Mouse (Mus musculus) forebrain, embryonic 16.5 days (tissue): ENCODE data around the gene Sult1d1. TPM values are rescaled to one million over a fixed set of nuclear protein-coding genes. Genes with fewer than 3 reads are reported as not detected.
"Not testable (repeated sequence)": the region's sequence is repeated elsewhere in the genome, so short reads cannot be mapped to it uniquely, and the experiment has no call there.

Source experiments
- ATAC-seq: fragments of 200-750 bp; cut with Nextera tagmentation; 2 replicates; pipeline ENCODE4 v1.8.0; 2017; ENCODE audit warnings: mild to moderate bottlenecking, moderate library complexity
- H3K27ac ChIP-seq: fragments of 300-500 bp; sonication (generic); 2 replicates; pipeline ENCODE4 v1.5.1; 2014; ENCODE audit warnings: low read length, control low read depth
- H3K27me3 ChIP-seq: fragments of 300-500 bp; sonication (generic); replicated peaks from 2 replicates; pipeline ENCODE4 v1.6.1; 2014; ENCODE audit warnings: low read length; ENCODE audit not compliant: control insufficient read depth, insufficient read depth
- H3K36me3 ChIP-seq: fragments of 300-500 bp; sonication (generic); 2 replicates; pipeline ENCODE4 v1.6.1; 2014; ENCODE audit not compliant: control insufficient read depth, insufficient read depth
- H3K4me1 ChIP-seq: fragments of 300-500 bp; sonication (generic); replicated peaks from 2 replicates; pipeline ENCODE4 v1.6.1; 2014; ENCODE audit warnings: low read length; ENCODE audit not compliant: control insufficient read depth, insufficient read depth
- H3K4me2 ChIP-seq: fragments of 300-500 bp; sonication (generic); 2 replicates; pipeline ENCODE4 v1.6.1; 2014; ENCODE audit warnings: mild to moderate bottlenecking, low read length, control low read depth
- H3K4me3 ChIP-seq: fragments of 300-500 bp; sonication (generic); replicated peaks from 2 replicates; pipeline ENCODE4 v1.5.1; 2014; ENCODE audit warnings: mild to moderate bottlenecking, low read length, control low read depth
- H3K9ac ChIP-seq: fragments of 300-500 bp; sonication (generic); replicated peaks from 2 replicates; pipeline ENCODE4 v1.6.1; 2014; ENCODE audit warnings: low read depth, low read length, control low read depth
- H3K9me3 ChIP-seq: fragments of 300-500 bp; sonication (generic); 2 replicates; pipeline ENCODE4 v1.6.1; 2016; ENCODE audit warnings: low read length; ENCODE audit not compliant: control insufficient read depth
- WGBS: fragments of 180-500 bp; shearing (Covaris S2); extraction: QIAGEN DNeasy Blood & Tissue Kit; methylation state at CpG from one replicate; pipeline ENCODE4 v1.1.7; 2014; 5-methylcytosine and 5-hydroxymethylcytosine counted together
- polyA plus RNA-seq: library from polyadenylated mRNA; unstranded; fragments of >200 nt; fragmentation: Nextera tagmentation; extraction: Ambion mirVana; gene quantifications from 2 replicates; pipeline ENCODE4 v1.2.1, GENCODE M21; 2015

Sult1d1 gene
- polyA plus RNA-seq, 1 experiment from 2014 or later = not detected

GRCm38 (mm10) chr5:87572781-87573180 lies 4.0 kb upstream of the Sult1d1 start:
- no peak for ATAC-seq
- H3K27ac ChIP-seq = no peak overlapping the region
- H3K9me3 ChIP-seq = no peaks in the 10 kb centered on the region
- no peaks in the 10 kb centered on the region for H3K27me3 ChIP-seq
- H3K4me3 ChIP-seq = no peak overlapping the region
- no peak overlapping the region for H3K4me2 ChIP-seq
- WGBS = 83% methylated on average over 6 of the region's 6 CpGs
- no peaks in the 10 kb centered on the region for H3K4me1 ChIP-seq
- H3K36me3 ChIP-seq = no peaks in the 10 kb centered on the region
- H3K9ac ChIP-seq = no peak overlapping the region

- Histone ChIP-seq H3K27me3 (no peaks in the 10 kb centered on the region), H3K9me3 (no peaks in the 10 kb centered on the region), H3K36me3 (no peaks in the 10 kb centered on the region), H3K4me2 (no peak overlapping the region), H3K9ac (no peak overlapping the region), H3K4me3 (no peak overlapping the region), H3K27ac (no peak overlapping the region), H3K4me1 (no peaks in the 10 kb centered on the region)
- 98% methylated on average over 1 of the region's 1 CpGs for WGBS
- no peak for ATAC-seq
Observed at GRCm38 (mm10) chr5:87567306-87567705, 1.5 kb downstream of the Sult1d1 start.

- H3K4me1 ChIP-seq = no peaks in the 10 kb centered on the region
- H3K27ac ChIP-seq = no peak overlapping the region
- no peak overlapping the region for H3K9ac ChIP-seq
- no peak overlapping the region for H3K4me3 ChIP-seq
- no peak overlapping the region for H3K4me2 ChIP-seq
- ATAC-seq = no peak
- H3K27me3 ChIP-seq = no peaks in the 10 kb centered on the region
- no peaks in the 10 kb centered on the region for H3K36me3 ChIP-seq
- H3K9me3 ChIP-seq = no peaks in the 10 kb centered on the region
Observed at GRCm38 (mm10) chr5:87562966-87563365, 5.9 kb downstream of the Sult1d1 start.

GRCm38 (mm10) chr5:87562526-87562925 lies 6.3 kb downstream of the Sult1d1 start:
- H3K9ac ChIP-seq = no peak overlapping the region
- no peak overlapping the region for H3K4me3 ChIP-seq
- no peak overlapping the region for H3K27ac ChIP-seq
- no peaks in the 10 kb centered on the region for H3K9me3 ChIP-seq
- WGBS = 68% methylated on average over 4 of the region's 4 CpGs
- no peaks in the 10 kb centered on the region for H3K4me1 ChIP-seq
- no peaks in the 10 kb centered on the region for H3K27me3 ChIP-seq
- no peaks in the 10 kb centered on the region for H3K36me3 ChIP-seq
- ATAC-seq = no peak
- H3K4me2 ChIP-seq = no peak overlapping the region

GRCm38 (mm10) chr5:87560145-87560544 lies 8.7 kb downstream of the Sult1d1 start:
- WGBS = 80% methylated on average over 5 of the region's 5 CpGs
- Histone ChIP-seq H3K4me2 (no peak overlapping the region), H3K9ac (no peak overlapping the region), H3K4me1 (no peaks in the 10 kb centered on the region), H3K36me3 (no peaks in the 10 kb centered on the region), H3K27ac (no peak overlapping the region), H3K9me3 (no peaks in the 10 kb centered on the region), H3K27me3 (no peaks in the 10 kb centered on the region), H3K4me3 (no peak overlapping the region)
- ATAC-seq = no peak

GRCm38 (mm10) chr5:87550935-87551334 lies 17.9 kb downstream of the Sult1d1 start:
- no peak overlapping the region for H3K4me2 ChIP-seq
- no peak overlapping the region for H3K9ac ChIP-seq
- H3K27me3 ChIP-seq = no peaks in the 10 kb centered on the region
- no peak overlapping the region for H3K4me3 ChIP-seq
- ATAC-seq = no peak
- no peak overlapping the region for H3K27ac ChIP-seq
- no peaks in the 10 kb centered on the region for H3K36me3 ChIP-seq
- no peaks in the 10 kb centered on the region for H3K9me3 ChIP-seq
- no peaks in the 10 kb centered on the region for H3K4me1 ChIP-seq
- WGBS = 33% methylated on average over 1 of the region's 1 CpGs

GRCm38 (mm10) chr5:87538111-87538510 lies 30.7 kb downstream of the Sult1d1 start, which contains the start of gene Sult1b1:
Gene Sult1b1 (minus strand): TSS chr5:87538195.
- no peaks in the 10 kb centered on the region for H3K4me1 ChIP-seq
- no peaks in the 10 kb centered on the region for H3K36me3 ChIP-seq

GRCm38 (mm10) chr5:87535994-87536644 lies 32.7 kb downstream of the Sult1d1 start:
- no peaks in the 10 kb centered on the region for H3K36me3 ChIP-seq
- no peak overlapping the region for H3K27ac ChIP-seq
- no peak overlapping the region for H3K9ac ChIP-seq
- no peaks in the 10 kb centered on the region for H3K4me1 ChIP-seq
- H3K9me3 ChIP-seq = no peaks in the 10 kb centered on the region
- H3K4me3 ChIP-seq = no peak overlapping the region
- no peak for ATAC-seq
- H3K4me2 ChIP-seq = no peak overlapping the region
- 53% methylated on average over 4 of the region's 4 CpGs for WGBS
- no peaks in the 10 kb centered on the region for H3K27me3 ChIP-seq

More at GRCm38 (mm10) chr5:87538111-87538510, 30.7 kb downstream of the Sult1d1 start, which contains the start of gene Sult1b1:
- Histone ChIP-seq H3K4me2 (no peak within 1 kb of the TSS), H3K9me3 (no peaks in the 10 kb centered on the region), H3K27me3 (no peaks in the 10 kb centered on the region), H3K4me3 (no peak within 1 kb of the TSS), H3K9ac (no peak within 1 kb of the TSS), H3K27ac (no peak within 1 kb of the TSS)
- WGBS = 96% methylated on average over 2 of the region's 2 CpGs
- ATAC-seq = no peak

GRCm38 (mm10) chr5:87532288-87532687 lies 36.5 kb downstream of the Sult1d1 start:
- ATAC-seq = no peak
- Histone ChIP-seq H3K4me2 (no peak overlapping the region), H3K36me3 (no peaks in the 10 kb centered on the region), H3K9ac (no peak overlapping the region), H3K4me1 (no peaks in the 10 kb centered on the region), H3K27ac (no peak overlapping the region), H3K4me3 (no peak overlapping the region), H3K9me3 (no peaks in the 10 kb centered on the region), H3K27me3 (no peaks in the 10 kb centered on the region)
- 75% methylated on average over 2 of the region's 2 CpGs for WGBS

- H3K9ac ChIP-seq, ATAC-seq, H3K4me3 ChIP-seq, H3K9me3 ChIP-seq, H3K4me2 ChIP-seq, H3K27ac ChIP-seq, H3K4me1 ChIP-seq, H3K27me3 ChIP-seq, H3K36me3 ChIP-seq: not testable (repeated sequence)
- WGBS = 95% methylated on average over 2 of the region's 2 CpGs
Observed at GRCm38 (mm10) chr5:87523561-87523960, 45.3 kb downstream of the Sult1d1 start.
